Mouse (Mus musculus) liver, embryonic 13.5 days (tissue): ENCODE measurements around the gene Pld5. TPM values are rescaled to one million over a fixed set of nuclear protein-coding genes. Genes with fewer than 3 reads are reported as not detected.

Experiments used
- ATAC-seq: fragments of 200-750 bp; cut with Nextera tagmentation; 2 replicates; pipeline ENCODE4 v1.8.0; 2017; ENCODE audit warnings: low read depth, mild to moderate bottlenecking, moderate number of reproducible peaks, moderate library complexity
- DNase-seq: peaks from one replicate; pipeline ENCODE4 v3.0.0; 2022
- H3K27ac ChIP-seq: fragments of 300-500 bp; sonication (generic); 2 replicates; pipeline ENCODE4 v1.5.1; 2015; ENCODE audit warnings: moderate library complexity, mild to moderate bottlenecking, inconsistent platforms
- H3K27me3 ChIP-seq: fragments of 300-500 bp; sonication (generic); 2 replicates; pipeline ENCODE4 v1.6.1; 2015; ENCODE audit warnings: mild to moderate bottlenecking, inconsistent platforms
- H3K36me3 ChIP-seq: fragments of 300-500 bp; sonication (generic); 2 replicates; pipeline ENCODE4 v1.6.1; 2015; ENCODE audit warnings: mild to moderate bottlenecking, inconsistent platforms
- H3K4me1 ChIP-seq: fragments of 300-500 bp; sonication (generic); replicated peaks from 2 replicates; pipeline ENCODE4 v1.6.1; 2015; ENCODE audit warnings: inconsistent platforms
- H3K4me2 ChIP-seq: fragments of 300-500 bp; sonication (generic); 2 replicates; pipeline ENCODE4 v1.6.1; 2015; ENCODE audit warnings: inconsistent platforms, mild to moderate bottlenecking, moderate library complexity
- H3K4me3 ChIP-seq: fragments of 300-500 bp; sonication (generic); replicated peaks from 2 replicates; pipeline ENCODE4 v1.5.1; 2015; ENCODE audit warnings: mild to moderate bottlenecking, inconsistent platforms
- H3K9ac ChIP-seq: fragments of 300-500 bp; sonication (generic); 2 replicates; pipeline ENCODE4 v1.6.1; 2015; ENCODE audit warnings: mild to moderate bottlenecking, inconsistent platforms
- H3K9me3 ChIP-seq: fragments of 300-500 bp; sonication (generic); replicated peaks from 2 replicates; pipeline ENCODE4 v1.6.1; 2016; ENCODE audit warnings: inconsistent platforms
- WGBS: fragments of 180-500 bp; shearing (Covaris S2); methylation state at CpG from one replicate; pipeline ENCODE4 v1.1.7; 2015; ENCODE audit not compliant: insufficient replicate concordance; 5-methylcytosine and 5-hydroxymethylcytosine counted together
- polyA plus RNA-seq: library from polyadenylated mRNA; unstranded; fragments of >200 nt; fragmentation: Nextera tagmentation; extraction: Ambion mirVana; gene quantifications from 2 replicates; pipeline ENCODE4 v1.2.1, GENCODE M21; 2015

The Pld5 gene
- polyA plus RNA-seq, 1 experiment from 2014 or later, result 0.06 TPM

GRCm38 (mm10) chr1:176167114-176167513, 108.0 kb downstream of the Pld5 start:
- Histone ChIP-seq H3K4me2 (no peak overlapping the region), H3K27me3 (no peaks in the 10 kb centered on the region), H3K9me3 (no peaks in the 10 kb centered on the region), H3K36me3 (no peaks in the 10 kb centered on the region), H3K4me1 (no peaks in the 10 kb centered on the region), H3K27ac (no peak overlapping the region), H3K4me3 (no peak overlapping the region), H3K9ac (no peak overlapping the region)
- no peak for DNase-seq
- 43% methylated on average over 2 of the region's 2 CpGs for WGBS
- ATAC-seq, result no peak

GRCm38 (mm10) chr1:176145306-176145705, 129.8 kb downstream of the Pld5 start:
- H3K4me3 ChIP-seq, result no peak overlapping the region
- H3K9ac ChIP-seq, result no peak overlapping the region
- 50% methylated on average over 6 of the region's 6 CpGs for WGBS
- H3K4me1 ChIP-seq, result no peaks in the 10 kb centered on the region
- H3K27me3 ChIP-seq, result no peaks in the 10 kb centered on the region
- H3K36me3 ChIP-seq, result no peaks in the 10 kb centered on the region
- ATAC-seq (no peak), DNase-seq (no peak)
- no peak overlapping the region for H3K27ac ChIP-seq
- H3K9me3 ChIP-seq, result peaks cover 2% of the 10 kb centered on the region; the same call in 1 of the 2 replicates
- H3K4me2 ChIP-seq, result no peak overlapping the region

GRCm38 (mm10) chr1:176134379-176134778, 140.7 kb downstream of the Pld5 start:
- H3K27ac ChIP-seq, result no peak overlapping the region
- H3K4me2 ChIP-seq, result no peak overlapping the region
- no peak for ATAC-seq
- H3K36me3 ChIP-seq, result no peaks in the 10 kb centered on the region
- H3K9me3 ChIP-seq, result no peaks in the 10 kb centered on the region
- no peak overlapping the region for H3K4me3 ChIP-seq
- no peak for DNase-seq
- H3K27me3 ChIP-seq, result no peaks in the 10 kb centered on the region
- WGBS, result 75% methylated on average over 8 of the region's 8 CpGs
- no peak overlapping the region for H3K9ac ChIP-seq
- H3K4me1 ChIP-seq, result no peaks in the 10 kb centered on the region

- Histone ChIP-seq H3K9me3 (no peaks in the 10 kb centered on the region), H3K27ac (no peak overlapping the region), H3K27me3 (no peaks in the 10 kb centered on the region), H3K4me1 (no peaks in the 10 kb centered on the region), H3K4me2 (no peak overlapping the region), H3K36me3 (no peaks in the 10 kb centered on the region), H3K4me3 (no peak overlapping the region), H3K9ac (no peak overlapping the region)
- ATAC-seq (no peak), DNase-seq (no peak)
- WGBS, result 34% methylated on average over 2 of the region's 2 CpGs
These were observed 149.3 kb downstream of the Pld5 start for GRCm38 (mm10) chr1:176125771-176126170.

GRCm38 (mm10) chr1:176124441-176124840, 150.7 kb downstream of the Pld5 start:
- no peak overlapping the region for H3K4me3 ChIP-seq
- H3K9me3 ChIP-seq, result no peaks in the 10 kb centered on the region
- no peak for DNase-seq
- no peak overlapping the region for H3K27ac ChIP-seq
- H3K4me2 ChIP-seq, result no peak overlapping the region
- no peaks in the 10 kb centered on the region for H3K4me1 ChIP-seq
- no peaks in the 10 kb centered on the region for H3K27me3 ChIP-seq
- 62% methylated on average over 8 of the region's 8 CpGs for WGBS
- H3K9ac ChIP-seq, result no peak overlapping the region
- H3K36me3 ChIP-seq, result no peaks in the 10 kb centered on the region
- no peak for ATAC-seq

- ATAC-seq, result no peak
- DNase-seq, result no peak
- Histone ChIP-seq H3K27me3 (no peaks in the 10 kb centered on the region), H3K36me3 (no peaks in the 10 kb centered on the region), H3K4me3 (no peak overlapping the region), H3K9me3 (no peaks in the 10 kb centered on the region), H3K27ac (no peak overlapping the region), H3K9ac (no peak overlapping the region), H3K4me2 (no peak overlapping the region), H3K4me1 (no peaks in the 10 kb centered on the region)
- 28% methylated on average over 2 of the region's 2 CpGs for WGBS
These were observed 151.3 kb downstream of the Pld5 start for GRCm38 (mm10) chr1:176123781-176124180.

GRCm38 (mm10) chr1:176115604-176116003, 159.5 kb downstream of the Pld5 start:
- no peak for ATAC-seq
- Histone ChIP-seq H3K27ac (no peak overlapping the region), H3K4me1 (no peaks in the 10 kb centered on the region), H3K9me3 (no peaks in the 10 kb centered on the region), H3K4me2 (no peak overlapping the region), H3K27me3 (no peaks in the 10 kb centered on the region), H3K36me3 (no peaks in the 10 kb centered on the region), H3K4me3 (no peak overlapping the region), H3K9ac (no peak overlapping the region)
- WGBS, result 68% methylated on average over 4 of the region's 4 CpGs
- no peak for DNase-seq

- Histone ChIP-seq H3K27ac (no peak overlapping the region), H3K27me3 (no peaks in the 10 kb centered on the region), H3K4me1 (no peaks in the 10 kb centered on the region), H3K9ac (no peak overlapping the region), H3K36me3 (no peaks in the 10 kb centered on the region), H3K9me3 (no peaks in the 10 kb centered on the region), H3K4me3 (no peak overlapping the region), H3K4me2 (no peak overlapping the region)
- ATAC-seq (no peak), DNase-seq (no peak)
- 42% methylated on average over 7 of the region's 7 CpGs for WGBS
These were observed 176.3 kb downstream of the Pld5 start for GRCm38 (mm10) chr1:176098685-176099320.

GRCm38 (mm10) chr1:176092119-176092518, 183.0 kb downstream of the Pld5 start:
- Histone ChIP-seq H3K4me1 (no peaks in the 10 kb centered on the region), H3K36me3 (no peaks in the 10 kb centered on the region), H3K9me3 (no peaks in the 10 kb centered on the region), H3K9ac (no peak overlapping the region), H3K27ac (no peak overlapping the region), H3K4me3 (no peak overlapping the region), H3K27me3 (no peaks in the 10 kb centered on the region), H3K4me2 (no peak overlapping the region)
- WGBS, result 53% methylated on average over 2 of the region's 2 CpGs
- no peak for ATAC-seq
- DNase-seq, result no peak

- Histone ChIP-seq H3K36me3 (no peaks in the 10 kb centered on the region), H3K9me3 (no peaks in the 10 kb centered on the region), H3K4me2 (no peak overlapping the region), H3K4me3 (no peak overlapping the region), H3K4me1 (no peaks in the 10 kb centered on the region), H3K27ac (no peak overlapping the region), H3K27me3 (no peaks in the 10 kb centered on the region), H3K9ac (no peak overlapping the region)
- WGBS, result 76% methylated on average over 3 of the region's 3 CpGs
- DNase-seq, result no peak
- ATAC-seq, result no peak
These were observed 185.7 kb downstream of the Pld5 start for GRCm38 (mm10) chr1:176089382-176089781.

GRCm38 (mm10) chr1:176085952-176086648, 189.0 kb downstream of the Pld5 start:
- H3K9ac ChIP-seq, result no peak overlapping the region
- H3K4me2 ChIP-seq, result no peak overlapping the region
- H3K27me3 ChIP-seq, result no peaks in the 10 kb centered on the region
- no peak for ATAC-seq
- no peaks in the 10 kb centered on the region for H3K36me3 ChIP-seq
- no peaks in the 10 kb centered on the region for H3K9me3 ChIP-seq
- no peak overlapping the region for H3K4me3 ChIP-seq
- H3K4me1 ChIP-seq, result no peaks in the 10 kb centered on the region
- no peak overlapping the region for H3K27ac ChIP-seq
- WGBS, result 70% methylated on average over 13 of the region's 13 CpGs
- DNase-seq, result no peak

GRCm38 (mm10) chr1:176082306-176082705, 192.8 kb downstream of the Pld5 start:
- no peak overlapping the region for H3K9ac ChIP-seq
- 26% methylated on average over 4 of the region's 4 CpGs for WGBS
- H3K9me3 ChIP-seq, result no peaks in the 10 kb centered on the region
- no peaks in the 10 kb centered on the region for H3K36me3 ChIP-seq
- no peaks in the 10 kb centered on the region for H3K4me1 ChIP-seq
- H3K27ac ChIP-seq, result no peak overlapping the region
- no peak overlapping the region for H3K4me3 ChIP-seq
- ATAC-seq (no peak), DNase-seq (no peak)
- no peak overlapping the region for H3K4me2 ChIP-seq
- no peaks in the 10 kb centered on the region for H3K27me3 ChIP-seq
